Mouse (Mus musculus): ENCODE data around the gene Bicc1. TPM values are rescaled to one million over a fixed set of nuclear protein-coding genes. Genes with fewer than 3 reads are reported as not detected.

Bicc1 gene
- polyA plus RNA-seq, 1 experiment, result 3.1 TPM

DNA sequence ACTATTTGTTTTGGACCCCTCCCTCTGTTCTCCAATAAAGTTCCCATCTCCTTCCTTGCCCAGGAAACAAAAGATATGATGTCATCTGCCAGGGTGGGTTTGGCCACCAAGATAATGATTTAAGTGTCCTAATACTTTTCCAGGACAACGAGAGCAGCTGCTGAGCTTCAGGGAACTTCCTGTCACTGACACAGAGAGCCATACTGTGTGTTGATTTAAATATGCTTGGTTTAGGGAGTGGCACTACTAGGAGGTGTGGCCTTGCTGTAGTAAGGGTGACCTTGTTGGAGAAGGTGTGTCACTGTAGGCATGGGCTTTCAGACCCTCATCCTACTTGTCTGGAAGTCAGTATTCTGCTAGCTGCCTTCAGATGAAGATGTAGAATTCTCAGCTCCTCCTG, 281.5 kb downstream of the Bicc1 start:
- 50% methylated on average over 1 of the region's 1 CpGs for WGBS
- H3K4me3 ChIP-seq (ENCODE audit: low read depth, low read length), result no peak overlapping the region
- H3K36me3 ChIP-seq (ENCODE audit: control insufficient read depth, insufficient read depth, low read length), result no peaks in the 10 kb centered on the region
- no peaks in the 10 kb centered on the region for H3K27me3 ChIP-seq (ENCODE audit: control insufficient read depth, insufficient read depth, low read length)
- H3K27ac ChIP-seq (ENCODE audit: insufficient read depth, low read depth, low read length), result no peak overlapping the region
- H3K4me1 ChIP-seq (ENCODE audit: control insufficient read depth, insufficient read depth, insufficient read length, low read length), result no peaks in the 10 kb centered on the region
- no peak for TF ChIP-seq CTCF (IDR thresholded peaks at IDR 0.05; ENCODE audit: extremely low read depth, insufficient read length, insufficient replicate concordance, low read depth, low read length)
- TF ChIP-seq POLR2A (IDR thresholded peaks at IDR 0.05; ENCODE audit: low read depth, low read length), result no peak

DNA sequence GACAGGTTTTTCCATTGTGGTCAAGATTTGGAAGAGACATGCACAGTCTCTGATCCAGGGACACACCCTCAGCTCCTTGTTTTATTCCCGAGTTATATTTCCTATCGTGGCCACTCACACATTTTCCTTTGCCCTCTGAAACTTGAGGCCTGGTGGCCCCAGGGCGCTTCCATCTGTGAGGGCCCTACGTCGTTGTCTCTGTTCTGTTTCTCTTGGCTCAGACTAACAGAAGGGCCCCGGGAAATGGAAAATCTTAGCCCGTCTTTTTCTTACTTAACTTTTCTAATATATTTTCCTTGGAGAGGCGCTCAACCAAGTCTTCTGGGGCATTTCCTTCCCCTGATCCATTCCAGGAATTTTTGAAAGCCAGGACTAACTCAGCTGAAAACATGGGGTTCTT, 281.9 kb downstream of the Bicc1 start:
- no peaks in the 10 kb centered on the region for H3K4me1 ChIP-seq (ENCODE audit: control insufficient read depth, insufficient read depth, insufficient read length, low read length)
- TF ChIP-seq POLR2A (IDR thresholded peaks at IDR 0.05; ENCODE audit: low read depth, low read length), result no peak
- no peak for TF ChIP-seq CTCF (IDR thresholded peaks at IDR 0.05; ENCODE audit: extremely low read depth, insufficient read length, insufficient replicate concordance, low read depth, low read length)
- no peak overlapping the region for H3K4me3 ChIP-seq (ENCODE audit: low read depth, low read length)
- no peak overlapping the region for H3K27ac ChIP-seq (ENCODE audit: insufficient read depth, low read depth, low read length)
- H3K27me3 ChIP-seq (ENCODE audit: control insufficient read depth, insufficient read depth, low read length), result no peaks in the 10 kb centered on the region
- H3K36me3 ChIP-seq (ENCODE audit: control insufficient read depth, insufficient read depth, low read length), result no peaks in the 10 kb centered on the region
- 83% methylated on average over 8 of the region's 8 CpGs for WGBS

DNA sequence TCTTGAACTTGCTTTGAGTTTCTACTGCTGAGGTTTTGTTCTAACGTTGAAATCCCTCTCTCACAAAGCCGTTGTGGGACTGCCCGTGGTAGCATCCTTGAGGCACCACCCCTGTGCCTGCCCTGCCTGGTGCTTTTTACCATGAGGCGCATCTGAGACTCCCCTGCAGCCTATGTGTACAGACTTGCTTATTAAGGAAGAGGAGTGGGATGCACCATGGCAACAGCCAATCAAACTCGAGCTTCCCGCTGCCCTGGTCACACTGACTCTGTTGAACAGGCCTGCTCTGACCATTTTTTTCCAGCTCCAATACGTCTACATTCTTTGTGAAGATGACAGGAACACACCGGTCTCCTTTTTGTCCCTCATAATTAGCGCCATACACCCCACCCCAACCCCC, 283.0 kb downstream of the Bicc1 start:
- WGBS, result 88% methylated on average over 9 of the region's 9 CpGs
- Histone ChIP-seq H3K27me3 (ENCODE audit: control insufficient read depth, insufficient read depth, low read length) (no peaks in the 10 kb centered on the region), H3K4me3 (ENCODE audit: low read depth, low read length) (no peak overlapping the region), H3K27ac (ENCODE audit: insufficient read depth, low read depth, low read length) (no peak overlapping the region), H3K4me1 (ENCODE audit: control insufficient read depth, insufficient read depth, insufficient read length, low read length) (no peaks in the 10 kb centered on the region), H3K36me3 (ENCODE audit: control insufficient read depth, insufficient read depth, low read length) (no peaks in the 10 kb centered on the region)
- TF ChIP-seq CTCF (IDR thresholded peaks at IDR 0.05; ENCODE audit: extremely low read depth, insufficient read length, insufficient replicate concordance, low read depth, low read length) (no peak), POLR2A (IDR thresholded peaks at IDR 0.05; ENCODE audit: low read depth, low read length) (no peak)

DNA sequence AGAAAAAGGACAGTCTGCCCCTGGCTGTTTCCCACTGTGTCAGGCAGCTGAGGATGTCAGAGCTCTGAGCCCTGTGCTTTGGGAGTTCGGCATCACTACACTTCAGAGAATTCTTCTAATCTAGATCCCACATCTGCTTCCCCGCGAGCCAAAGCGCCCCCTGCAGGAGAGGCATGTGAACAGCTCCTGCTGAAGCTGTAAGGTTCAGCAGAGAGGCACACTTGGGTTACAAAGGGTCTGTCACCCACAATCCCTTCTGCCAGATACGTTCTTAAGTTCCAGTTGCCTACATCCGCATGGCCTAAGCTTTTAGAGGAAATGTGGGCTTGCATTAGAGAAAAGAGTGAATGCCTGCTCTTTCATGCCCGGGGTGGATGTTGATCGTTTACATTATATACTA, 283.4 kb downstream of the Bicc1 start:
- Histone ChIP-seq H3K4me3 (ENCODE audit: low read depth, low read length) (no peak overlapping the region), H3K4me1 (ENCODE audit: control insufficient read depth, insufficient read depth, insufficient read length, low read length) (no peaks in the 10 kb centered on the region), H3K36me3 (ENCODE audit: control insufficient read depth, insufficient read depth, low read length) (no peaks in the 10 kb centered on the region), H3K27ac (ENCODE audit: insufficient read depth, low read depth, low read length) (no peak overlapping the region), H3K27me3 (ENCODE audit: control insufficient read depth, insufficient read depth, low read length) (no peaks in the 10 kb centered on the region)
- WGBS, result 72% methylated on average over 8 of the region's 8 CpGs
- TF ChIP-seq POLR2A (IDR thresholded peaks at IDR 0.05; ENCODE audit: low read depth, low read length) (no peak), CTCF (IDR thresholded peaks at IDR 0.05; ENCODE audit: extremely low read depth, insufficient read length, insufficient replicate concordance, low read depth, low read length) (no peak)

DNA sequence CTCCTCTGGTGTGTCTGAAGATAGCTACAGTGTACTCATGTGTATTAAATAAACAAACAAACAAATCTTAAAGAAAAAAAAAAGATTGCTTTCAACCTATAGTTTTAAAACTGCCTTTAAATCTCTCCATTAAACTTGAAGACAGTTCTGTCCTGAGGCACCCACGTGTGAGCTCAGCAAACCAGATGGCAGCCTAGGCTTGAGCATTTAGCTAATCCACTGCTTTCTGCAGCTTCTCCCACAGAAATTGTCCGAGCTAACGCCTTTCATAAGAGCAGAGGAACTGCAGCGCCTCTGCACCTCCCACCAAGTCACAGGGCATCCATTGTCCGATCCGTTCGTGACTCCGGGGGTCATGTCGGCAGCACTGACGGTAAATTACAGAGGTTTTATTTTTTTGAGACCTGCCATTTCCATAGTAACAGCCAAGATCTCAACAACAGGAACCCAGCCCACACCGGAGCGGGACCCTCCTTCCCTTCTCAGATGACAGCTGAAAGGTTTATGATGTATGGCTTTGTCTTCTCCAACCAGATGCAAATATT, 284.4 kb downstream of the Bicc1 start:
- H3K27me3 ChIP-seq (ENCODE audit: control insufficient read depth, insufficient read depth, low read length), result no peaks in the 10 kb centered on the region
- TF ChIP-seq CTCF (IDR thresholded peaks at IDR 0.05; ENCODE audit: extremely low read depth, insufficient read length, insufficient replicate concordance, low read depth, low read length) (no peak), POLR2A (IDR thresholded peaks at IDR 0.05; ENCODE audit: low read depth, low read length) (no peak)
- no peak overlapping the region for H3K27ac ChIP-seq (ENCODE audit: insufficient read depth, low read depth, low read length)
- 75% methylated on average over 12 of the region's 12 CpGs for WGBS
- no peaks in the 10 kb centered on the region for H3K36me3 ChIP-seq (ENCODE audit: control insufficient read depth, insufficient read depth, low read length)
- no peak overlapping the region for H3K4me3 ChIP-seq (ENCODE audit: low read depth, low read length)
- no peaks in the 10 kb centered on the region for H3K4me1 ChIP-seq (ENCODE audit: control insufficient read depth, insufficient read depth, insufficient read length, low read length)

Other genes with a start within 250 kb of the Bicc1 start
- gene Tfam, start 78.6 kb upstream of the Bicc1 start, polyA plus RNA-seq (2012; rRNA removed), result 2.3 and 4.7 TPM in 2 replicates
- gene Ube2d1, start 125.6 kb upstream of the Bicc1 start, polyA plus RNA-seq (2012; rRNA removed), result 10.2 and 18.4 TPM in 2 replicates
- gene Cisd1, start 185.3 kb upstream of the Bicc1 start, polyA plus RNA-seq (2012; rRNA removed), result 47.2 and 75.8 TPM in 2 replicates
- gene Ipmk, start 188.1 kb upstream of the Bicc1 start, polyA plus RNA-seq (2012; rRNA removed), result 35.2 and 111 TPM in 2 replicates